In the genomic region with DNA sequence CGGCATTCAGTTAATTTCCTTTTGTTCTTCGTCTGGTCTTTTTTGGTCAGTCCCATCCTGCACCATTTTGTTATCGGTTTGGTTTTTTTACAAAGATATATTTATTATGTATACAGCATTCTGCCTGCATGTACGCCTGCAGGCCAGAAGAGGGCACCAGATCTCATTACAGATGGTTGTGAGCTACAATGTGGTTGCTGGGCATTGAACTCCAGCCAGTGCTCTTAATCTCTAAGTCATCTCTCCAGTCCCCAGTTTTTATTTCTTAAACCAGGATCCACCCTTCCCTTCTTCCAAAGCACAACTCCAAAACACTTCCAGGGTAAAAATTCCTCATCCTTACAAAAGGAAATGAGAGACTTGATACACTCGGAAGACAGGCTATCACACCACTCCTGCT, we compare ENCODE assay signal across 11 mouse cellular contexts. TPM values are rescaled to one million over a fixed set of nuclear protein-coding genes. Genes with fewer than 3 reads are reported as not detected.
DNase-seq lines count a peak whose midpoint lies in the region; ATAC-seq and TF ChIP-seq lines count a peak whose summit lies in the region.
"Had no signal": no experiment of that assay in that cellular context is flagged by ENCODE, and none has a peak within 500 bp of the region (broad histone marks: within the 10 kb centered on the region; RNA-seq: fewer than 3 reads in every experiment).

No protein-coding gene starts in this region.

- H3K27ac ChIP-seq in left cerebral cortex, adult 2 months, result no peak overlapping the region
- H3K27ac ChIP-seq: forebrain, embryonic 12.5 days; macrophage had no signal

- ATAC-seq in frontal cortex, adult (ENCODE audit: low TSS enrichment), result no peak

- DNase-seq in adrenal gland, adult 2 months, result peak; percentile 32
- no peak for DNase-seq in adrenal gland, postnatal 10 days
- no peak for DNase-seq in left cerebral cortex, adult 2 months (ENCODE audit: extremely low spot score in 1 of 2, low spot score in 2 of 2)
- no peak for DNase-seq in left cerebral cortex, postnatal 36 days (ENCODE audit: low spot score in 2 of 2)
- DNase-seq in NIH3T3 (ENCODE audit: low read depth), result peak; percentile 62
- peak; percentile 59 for DNase-seq in naive thymus-derived CD4-positive, alpha-beta T cell, adult 2 months (ENCODE audit: low read depth)
- DNase-seq in ovary, adult 18-20 months (ENCODE audit: low spot score), result no peak
- DNase-seq: layer of hippocampus, postnatal 36 days had no signal

- peak; percentile 62 for TF ChIP-seq CTCF in left cerebral cortex, adult 2 months (IDR thresholded peaks at IDR 0.05)

- intact Hi-C loops in left cerebral cortex, adult 2 months (cut with DNase I), result no loop called here
- intact Hi-C loops in left cerebral cortex, postnatal 36 days (cut with DNase I), result no loop called here

- no peak overlapping the region for H3K4me3 ChIP-seq in left cerebral cortex, adult 2 months
- H3K4me3 ChIP-seq: forebrain, embryonic 12.5 days had no signal

RNA-seq across cellular contexts. Expression of a gene that starts 3.3 kb away (rescaled TPM):
- 100 to 1,000 TPM; 162 to 202 TPM for total RNA-seq in adrenal gland, adult 2 months (2021)
- polyA plus RNA-seq in adrenal gland, adult 2 months (2012; rRNA removed), result 2,091 and 3,081 TPM in 2 replicates
- 100 to 1,000 TPM; 204 to 212 TPM for total RNA-seq in adrenal gland, postnatal 10 days (2021)
- total RNA-seq in left cerebral cortex, adult 2 months (2021), result 10 to 100 TPM; 78.6 to 79.2 TPM
- total RNA-seq in left cerebral cortex, postnatal 36 days (2021), result 10 to 100 TPM; 84.6 to 88.0 TPM

RNA-seq across cellular contexts. Expression of a gene that starts 5.8 kb away (rescaled TPM):
- 1 to 10 TPM; 2.8 to 3.9 TPM for total RNA-seq in adrenal gland, adult 2 months (2021)
- 3.7 and 4.2 TPM in 2 replicates for polyA plus RNA-seq in adrenal gland, adult 2 months (2012; rRNA removed)
- total RNA-seq in adrenal gland, postnatal 10 days (2021), result 1 to 10 TPM; 6.2 to 7.9 TPM
- 1 to 10 TPM; 1.6 to 3.4 TPM for total RNA-seq in left cerebral cortex, adult 2 months (2021)
- 1 to 10 TPM; 1.9 TPM for total RNA-seq in left cerebral cortex, postnatal 36 days (2021)

RNA-seq across cellular contexts. Expression of a gene that starts 8.0 kb away (rescaled TPM):
- total RNA-seq in adrenal gland, adult 2 months (2021), result 10 to 100 TPM; 36.2 to 39.9 TPM
- polyA plus RNA-seq in adrenal gland, adult 2 months (2012; rRNA removed), result 173 and 192 TPM in 2 replicates
- 100 to 1,000 TPM; 127 to 128 TPM for total RNA-seq in adrenal gland, postnatal 10 days (2021)
- 10 to 100 TPM; 10.3 to 13.8 TPM for total RNA-seq in left cerebral cortex, adult 2 months (2021)
- 10 to 100 TPM in 1 of 2 experiments, 1 to 10 TPM in 1; 7.2 to 10.8 TPM for total RNA-seq in left cerebral cortex, postnatal 36 days (2021)

RNA-seq across cellular contexts. Expression of a gene that starts 40.5 kb away (rescaled TPM):
- 100 to 1,000 TPM; 116 to 139 TPM for total RNA-seq in adrenal gland, adult 2 months (2021)
- 262 and 276 TPM in 2 replicates for polyA plus RNA-seq in adrenal gland, adult 2 months (2012; rRNA removed)
- 10 to 100 TPM; 71.9 to 89.4 TPM for total RNA-seq in adrenal gland, postnatal 10 days (2021)
- 10 to 100 TPM; 18.9 to 25.0 TPM for total RNA-seq in left cerebral cortex, adult 2 months (2021)
- 10 to 100 TPM; 24.1 to 24.4 TPM for total RNA-seq in left cerebral cortex, postnatal 36 days (2021)

RNA-seq across cellular contexts. Expression of a gene that starts 52.5 kb away (rescaled TPM):
- under 1 TPM; 0.29 to 0.45 TPM for total RNA-seq in adrenal gland, adult 2 months (2021)
- 0.40 and 0.49 TPM in 2 replicates for polyA plus RNA-seq in adrenal gland, adult 2 months (2012; rRNA removed)
- under 1 TPM; 0.39 to 0.87 TPM for total RNA-seq in adrenal gland, postnatal 10 days (2021)
- 1 to 10 TPM; 3.2 to 7.2 TPM for total RNA-seq in left cerebral cortex, adult 2 months (2021)
- total RNA-seq in left cerebral cortex, postnatal 36 days (2021), result 1 to 10 TPM; 7.0 to 7.7 TPM
- polyA plus RNA-seq: macrophage had no signal

Comparison
In these comparisons a context has a peak if more than half of its experiments do, and no peak if none do; other contexts are left out.
1. DNase-seq: peak in adrenal gland, adult 2 months (single experiment), NIH3T3 (single experiment) and naive thymus-derived CD4-positive, alpha-beta T cell, adult 2 months (single experiment); none in adrenal gland, postnatal 10 days (single experiment), left cerebral cortex, adult 2 months (0 of 2), left cerebral cortex, postnatal 36 days (0 of 2) and ovary, adult 18-20 months (single experiment).